Mouse (Mus musculus) heart, embryonic 11.5 days (tissue): ENCODE results near the gene Rab39. TPM values are rescaled to one million over a fixed set of nuclear protein-coding genes. Genes with fewer than 3 reads are reported as not detected.

Experiments used
- ATAC-seq: fragments of 200-750 bp; cut with Nextera tagmentation; replicated peaks from 2 replicates; pipeline ENCODE4 v1.8.0; 2017; ENCODE audit warnings: moderate library complexity; ENCODE audit not compliant: insufficient number of reproducible peaks, low FRiP score, low TSS enrichment
- H3K27ac ChIP-seq: fragments of 300-500 bp; sonication (generic); 2 replicates; pipeline ENCODE4 v1.5.1; 2014; ENCODE audit warnings: mild to moderate bottlenecking, low read depth, low read length
- H3K27me3 ChIP-seq: fragments of 300-500 bp; sonication (generic); 2 replicates; pipeline ENCODE4 v1.6.1; 2014; ENCODE audit warnings: mild to moderate bottlenecking, low read length, mixed read lengths; ENCODE audit not compliant: control insufficient read depth, insufficient read depth
- H3K36me3 ChIP-seq: fragments of 300-500 bp; sonication (generic); 2 replicates; pipeline ENCODE4 v1.6.1; 2014; ENCODE audit warnings: mild to moderate bottlenecking, low read length, moderate library complexity, mixed read lengths; ENCODE audit not compliant: control insufficient read depth, insufficient read depth
- H3K4me1 ChIP-seq: fragments of 300-500 bp; sonication (generic); 2 replicates; pipeline ENCODE4 v1.6.1; 2014; ENCODE audit warnings: low read length; ENCODE audit not compliant: control insufficient read depth, insufficient read depth
- H3K4me2 ChIP-seq: fragments of 300-500 bp; sonication (generic); 2 replicates; pipeline ENCODE4 v1.6.1; 2014; ENCODE audit warnings: mild to moderate bottlenecking, moderate library complexity
- H3K4me3 ChIP-seq: fragments of 300-500 bp; sonication (generic); 2 replicates; pipeline ENCODE4 v1.5.1; 2014; ENCODE audit warnings: low read depth, low read length
- H3K9ac ChIP-seq: fragments of 300-500 bp; sonication (generic); 2 replicates; pipeline ENCODE4 v1.6.1; 2014; ENCODE audit warnings: mild to moderate bottlenecking, low read depth, low read length, moderate library complexity
- H3K9me3 ChIP-seq: fragments of 300-500 bp; sonication (generic); replicated peaks from 2 replicates; pipeline ENCODE4 v1.6.1; 2016; ENCODE audit warnings: low read length; ENCODE audit not compliant: control insufficient read depth
- WGBS: fragments of 180-500 bp; shearing (Covaris S2); extraction: QIAGEN DNeasy Blood & Tissue Kit; methylation state at CpG from one replicate; pipeline ENCODE4 v1.1.7; 2014; ENCODE audit not compliant: insufficient replicate concordance; 5-methylcytosine and 5-hydroxymethylcytosine counted together
- polyA plus RNA-seq: library from polyadenylated mRNA; unstranded; fragments of >200 nt; fragmentation: Nextera tagmentation; extraction: Ambion mirVana; gene quantifications from 2 replicates; pipeline ENCODE4 v1.2.1, GENCODE M21; 2014

The Rab39 gene
- polyA plus RNA-seq, 1 experiment from 2014 or later: 0.27 TPM

DNA sequence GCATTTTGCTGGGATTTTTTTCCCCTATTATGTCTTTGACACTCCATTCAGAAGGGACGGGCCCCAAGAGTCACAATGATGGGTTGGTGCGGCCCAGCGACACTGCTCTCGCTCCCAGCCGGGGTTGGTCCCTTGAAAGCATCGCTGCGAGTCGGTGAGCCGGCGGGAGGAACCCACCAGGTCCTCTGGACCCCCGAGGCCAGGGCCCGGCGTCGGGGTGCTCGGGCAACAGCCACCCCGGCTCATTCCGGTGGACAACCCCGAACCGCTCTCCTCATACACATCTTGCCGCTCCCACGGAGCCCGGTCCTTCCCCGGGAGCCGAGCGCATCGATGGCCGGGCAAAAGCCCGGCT lies 39.4 kb downstream of the Rab39 start:
- H3K27me3 ChIP-seq: no peaks in the 10 kb centered on the region
- peaks cover 13% of the 10 kb centered on the region; the same call in 1 of the 2 replicates for H3K4me1 ChIP-seq
- peak overlapping the region; percentile 92 for H3K27ac ChIP-seq
- H3K36me3 ChIP-seq: no peaks in the 10 kb centered on the region
- WGBS: under 1% methylated on average over 28 of the region's 28 CpGs
- no peaks in the 10 kb centered on the region for H3K9me3 ChIP-seq
- H3K9ac ChIP-seq: peak overlapping the region; percentile 97
- peak overlapping the region; percentile 91 for H3K4me2 ChIP-seq
- H3K4me3 ChIP-seq: peak overlapping the region; percentile 86
- ATAC-seq: no peak; the same call in 1 of the 2 replicates

DNA sequence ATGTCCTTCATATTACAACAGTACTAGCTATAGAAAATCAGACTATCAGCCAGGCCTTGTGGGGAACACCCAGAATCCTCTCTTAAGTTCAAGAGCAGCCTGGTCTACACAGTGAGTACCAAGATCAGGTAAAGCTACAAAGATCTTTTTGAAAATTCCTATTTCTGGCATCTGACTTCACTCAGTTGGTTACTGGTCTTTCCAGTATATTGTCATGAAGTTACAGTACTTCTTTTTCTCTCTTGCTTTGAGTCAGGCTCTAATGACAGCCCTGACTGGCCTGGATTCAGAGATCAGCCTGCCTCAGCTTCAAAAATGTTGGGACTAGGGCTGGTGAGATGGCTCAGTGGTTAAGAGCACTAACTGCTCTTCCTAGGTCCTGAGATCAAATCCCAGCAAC lies 40.6 kb downstream of the Rab39 start:
- no peaks in the 10 kb centered on the region for H3K9me3 ChIP-seq
- no peak overlapping the region for H3K9ac ChIP-seq
- ATAC-seq: no peak
- H3K36me3 ChIP-seq: no peaks in the 10 kb centered on the region
- H3K4me2 ChIP-seq: peak overlapping the region; percentile 91; the same call in 1 of the 2 replicates
- peaks cover 13% of the 10 kb centered on the region; the same call in 1 of the 2 replicates for H3K4me1 ChIP-seq
- H3K27me3 ChIP-seq: no peaks in the 10 kb centered on the region
- no peak overlapping the region for H3K27ac ChIP-seq
- H3K4me3 ChIP-seq: no peak overlapping the region

DNA sequence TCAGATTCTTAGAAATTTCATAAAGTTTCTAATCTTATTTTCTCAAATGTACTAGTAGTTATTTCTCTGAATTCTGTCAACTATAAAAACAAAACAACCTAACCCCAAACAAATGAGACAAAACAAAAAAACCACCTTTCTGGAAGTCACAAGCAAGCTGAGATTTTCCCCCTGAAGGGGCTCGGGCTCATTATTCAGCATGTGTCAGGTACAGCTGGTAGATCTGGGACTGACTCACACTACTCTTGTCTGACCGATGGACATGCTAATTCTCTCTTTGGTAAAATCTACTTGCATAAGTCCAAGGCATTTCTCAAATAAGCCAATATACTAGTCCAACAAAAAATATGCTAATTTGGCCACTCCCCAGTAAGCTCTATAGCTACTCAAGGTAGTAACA lies 41.2 kb downstream of the Rab39 start:
- H3K9me3 ChIP-seq: no peaks in the 10 kb centered on the region
- ATAC-seq: no peak
- 85% methylated on average over 2 of the region's 2 CpGs for WGBS
- H3K9ac ChIP-seq: no peak overlapping the region
- H3K27ac ChIP-seq: no peak overlapping the region
- peaks cover 13% of the 10 kb centered on the region; the same call in 1 of the 2 replicates for H3K4me1 ChIP-seq
- H3K4me3 ChIP-seq: no peak overlapping the region
- no peaks in the 10 kb centered on the region for H3K27me3 ChIP-seq
- H3K4me2 ChIP-seq: no peak overlapping the region
- no peaks in the 10 kb centered on the region for H3K36me3 ChIP-seq

DNA sequence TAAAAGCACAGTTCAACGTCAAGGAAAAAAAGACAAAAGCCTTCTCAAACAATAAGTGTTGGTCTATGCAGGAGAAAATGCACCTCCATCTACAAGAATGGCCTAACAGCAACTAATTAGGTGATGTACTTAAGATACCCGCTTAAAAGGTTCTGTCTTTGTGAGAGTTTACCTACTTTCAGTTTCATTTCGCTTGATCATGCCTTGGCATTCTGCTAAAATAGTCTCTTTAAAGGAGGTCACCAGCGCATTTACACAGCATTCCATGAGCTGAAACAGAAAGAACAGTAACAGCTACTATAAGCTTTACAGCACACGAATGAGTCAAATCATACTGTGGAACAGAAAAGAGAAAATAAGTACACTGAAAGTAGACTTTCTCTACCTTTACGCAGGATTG lies 71.2 kb downstream of the Rab39 start:
- ATAC-seq: no peak
- Histone ChIP-seq H3K9me3 (no peaks in the 10 kb centered on the region), H3K4me3 (no peak overlapping the region), H3K4me2 (no peak overlapping the region), H3K27ac (no peak overlapping the region), H3K9ac (no peak overlapping the region), H3K4me1 (no peaks in the 10 kb centered on the region), H3K27me3 (no peaks in the 10 kb centered on the region), H3K36me3 (peaks cover 18% of the 10 kb centered on the region)
- WGBS: 92% methylated on average over 6 of the region's 6 CpGs

Other genes starting within 250 kb of the Rab39 start
- 12.0 and 12.6 TPM in 2 replicates for gene Atm, start 169.5 kb downstream of the Rab39 start, polyA plus RNA-seq
- 18.3 and 18.9 TPM in 2 replicates for gene Npat, start 169.2 kb downstream of the Rab39 start, polyA plus RNA-seq
- 156 and 165 TPM in 2 replicates for gene Acat1, start 95.8 kb downstream of the Rab39 start, polyA plus RNA-seq
- 29.6 and 30.0 TPM in 2 replicates for gene Cul5, start 36.2 kb downstream of the Rab39 start, polyA plus RNA-seq
- 0.82 and 1.2 TPM in 2 replicates for gene Slc35f2, start 65.3 kb upstream of the Rab39 start, polyA plus RNA-seq
- 10.4 and 10.6 TPM in 2 replicates for gene Sln, start 143.9 kb upstream of the Rab39 start, polyA plus RNA-seq